Mouse (Mus musculus) MEL (cell line): ENCODE measurements around the gene Prickle2.

ENCODE experiments used
- CTCF ChIP-seq, 3 experiments: IDR thresholded peaks in 2 of 3; conservative IDR thresholded peaks in 1 of 3; 2 replicates each; pipeline ENCODE4 v1.5.1; 2011 to 2012; ENCODE audit warnings: low read length in 3 of 3, low read depth in 2 of 3, mild to moderate bottlenecking in 2 of 3, improper control_type of control experiment in 1 of 3, inconsistent platforms in 1 of 3, mixed read lengths in 1 of 3, moderate library complexity in 1 of 3; ENCODE audit not compliant: control insufficient read depth in 1 of 3, insufficient read depth in 1 of 3, poor library complexity in 1 of 3, severe bottlenecking in 1 of 3
- EP300 ChIP-seq, 2 experiments: IDR thresholded peaks; 2 replicates each; pipeline ENCODE4 v1.6.1; 2011; ENCODE audit warnings: improper control_type of control experiment in 2 of 2, low read length in 2 of 2, low read depth in 1 of 2, mild to moderate bottlenecking in 1 of 2
- MAX ChIP-seq: IDR thresholded peaks from 2 replicates; pipeline ENCODE4 v1.6.1; 2011; ENCODE audit warnings: low read length, improper control_type of control experiment
- MAZ ChIP-seq: IDR thresholded peaks from 2 replicates; pipeline ENCODE4 v1.6.1; 2012; ENCODE audit warnings: low read depth, mild to moderate bottlenecking, inconsistent platforms, low read length, improper control_type of control experiment
- POLR2A ChIP-seq, 2 experiments: IDR thresholded peaks; 2 replicates each; pipeline ENCODE4 v1.6.1; 2011 to 2012; ENCODE audit warnings: low read length in 2 of 2, mild to moderate bottlenecking in 2 of 2, control low read depth in 1 of 2, improper control_type of control experiment in 1 of 2, low read depth in 1 of 2, moderate library complexity in 1 of 2; ENCODE audit not compliant: control insufficient read depth in 1 of 2, insufficient read depth in 1 of 2, poor library complexity in 1 of 2
- RCOR1 ChIP-seq: IDR thresholded peaks from 2 replicates; pipeline ENCODE4 v1.6.1; 2012; ENCODE audit warnings: low read depth, mild to moderate bottlenecking, inconsistent platforms, low read length, improper control_type of control experiment
- USF2 ChIP-seq, 2 experiments: IDR thresholded peaks; 2 replicates each; pipeline ENCODE4 v1.6.1; 2011 to 2012; ENCODE audit warnings: improper control_type of control experiment in 2 of 2, low read length in 2 of 2, borderline replicate concordance in 1 of 2, inconsistent platforms in 1 of 2, low read depth in 1 of 2, mild to moderate bottlenecking in 1 of 2; ENCODE audit not compliant: insufficient read depth in 1 of 2
- ZNF384 ChIP-seq: IDR thresholded peaks from 2 replicates; pipeline ENCODE4 v1.6.1; 2012; ENCODE audit warnings: low read depth, mild to moderate bottlenecking, inconsistent platforms, low read length, improper control_type of control experiment

GRCm38 (mm10) chr6:92649063-92649462, 56.9 kb downstream of the Prickle2 start:
- TF ChIP-seq CTCF (IDR thresholded peaks at IDR 0.05 in 2 of 3, conservative IDR thresholded peaks at IDR 0.05 in 1 of 3; ENCODE audit: control insufficient read depth in 1 of 3, insufficient read depth in 1 of 3, low read depth in 2 of 3, low read length in 3 of 3, poor library complexity in 1 of 3, severe bottlenecking in 1 of 3) (no peak), RCOR1 (no peak), POLR2A (IDR thresholded peaks at IDR 0.05; ENCODE audit: control insufficient read depth in 1 of 2, insufficient read depth in 1 of 2, low read depth in 1 of 2, low read length in 2 of 2, poor library complexity in 1 of 2) (no peak), MAX (no peak), MAZ (no peak), ZNF384 (no peak), EP300 (IDR thresholded peaks at IDR 0.05; ENCODE audit: low read depth in 1 of 2, low read length in 2 of 2) (no peak), USF2 (IDR thresholded peaks at IDR 0.05; ENCODE audit: borderline replicate concordance in 1 of 2, insufficient read depth in 1 of 2, low read depth in 1 of 2, low read length in 2 of 2) (no peak)
